Mouse (Mus musculus) megakaryocyte, adult 5-6 weeks (primary cell): ENCODE results near the gene Alg9. TPM values are rescaled to one million over a fixed set of nuclear protein-coding genes. Genes with fewer than 3 reads are reported as not detected.

Experiments used
- ATAC-seq: 2 replicates; pipeline ENCODE4 v1.8.0; 2016; ENCODE audit warnings: mild to moderate bottlenecking, inconsistent platforms; ENCODE audit not compliant: poor library complexity, severe bottlenecking
- total RNA-seq, 2 experiments: library from RNA; stranded (forward) in 1 of 2; stranded (reverse) in 1 of 2; fragments of 153-499, 151-499 nt in 1 of 2; fragments of 221-1000, 200-1000 nt in 1 of 2; gene quantifications; 2 replicates each; pipeline versions ENCODE4 v1.2.3 to v1.2.4; 2015 to 2017

The Alg9 gene
- total RNA-seq, 2 experiments from 2014 or later = 14.3 to 15.1 TPM

DNA sequence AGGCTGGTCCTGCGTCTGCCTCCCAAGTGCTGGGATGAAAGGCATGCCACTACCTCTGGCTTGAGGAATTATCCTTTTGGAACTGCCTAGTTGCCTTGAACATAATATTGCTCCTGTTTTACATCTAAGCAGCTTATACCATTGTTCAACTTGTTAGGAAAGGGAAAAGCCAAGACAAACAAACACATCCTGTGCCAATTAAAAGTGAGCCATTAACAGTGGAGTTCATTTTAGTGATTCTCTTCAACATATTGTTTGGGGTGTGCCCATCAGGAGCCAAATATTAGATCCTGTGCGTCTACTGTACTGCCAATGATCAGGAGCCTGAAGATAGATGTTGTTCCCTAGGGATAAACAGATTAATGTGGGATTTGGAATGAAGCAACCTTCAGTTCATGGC, 107.4 kb downstream of the Alg9 start:
- no peak for ATAC-seq

DNA sequence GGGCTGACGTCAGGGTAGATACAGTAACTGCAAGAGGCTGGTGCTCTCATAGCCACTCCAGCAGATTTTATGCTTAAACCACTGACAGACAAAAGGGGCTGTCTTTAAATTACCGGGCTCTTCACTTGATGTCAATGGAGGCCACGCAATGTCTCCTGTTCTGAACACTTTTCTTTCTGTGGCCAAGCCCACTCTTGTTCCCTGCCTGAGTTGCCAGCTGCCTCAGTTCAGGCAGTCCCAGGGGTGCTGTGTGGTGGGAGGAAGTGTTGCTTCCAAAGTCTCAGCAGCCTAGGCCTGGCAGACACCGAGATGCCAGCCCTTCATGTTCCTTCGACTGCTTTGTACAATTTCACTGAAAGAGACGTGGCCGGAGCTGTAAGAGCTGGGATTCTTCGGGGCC, 109.3 kb downstream of the Alg9 start:
- no peak for ATAC-seq

DNA sequence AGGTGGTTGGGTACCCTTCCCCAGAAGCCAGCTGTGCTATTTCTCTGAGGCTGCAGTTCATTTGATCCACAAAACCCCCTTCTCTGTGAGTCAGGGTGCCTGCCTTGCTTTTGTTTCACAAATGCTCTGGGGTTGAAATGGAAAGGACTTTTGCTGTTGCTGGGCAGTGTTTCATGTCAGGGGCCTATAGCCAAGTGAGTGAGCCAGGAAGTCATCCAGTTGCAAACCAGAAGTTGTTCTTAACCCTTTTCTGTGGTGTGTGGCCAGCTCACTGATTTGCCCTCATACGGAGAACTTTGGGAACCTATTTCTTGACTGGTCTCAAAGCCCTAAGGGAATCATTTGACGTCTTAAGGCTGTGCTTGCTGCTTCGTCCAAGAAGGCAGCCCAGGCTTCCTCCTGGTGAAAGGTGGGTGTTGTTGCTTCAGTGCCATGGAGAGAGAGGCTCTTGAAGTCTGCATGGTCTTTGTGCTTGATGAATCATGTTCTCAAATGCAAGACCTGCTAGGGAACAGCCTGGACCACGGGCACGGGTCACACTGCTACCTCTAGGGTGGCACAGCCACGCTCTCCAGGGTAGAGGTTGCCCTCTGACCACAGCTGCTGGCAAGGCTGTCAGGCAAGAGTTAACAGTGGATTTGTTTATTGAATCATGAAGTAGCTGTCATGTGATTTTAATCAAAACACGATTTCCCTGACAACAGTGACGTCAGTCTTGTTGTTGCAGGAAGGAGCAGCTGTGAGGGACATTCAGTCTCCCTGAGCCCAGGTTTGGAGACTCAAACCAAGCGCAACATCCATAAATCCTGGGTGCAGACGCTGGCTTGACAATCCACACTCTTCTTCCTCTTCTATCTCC, 110.2 kb downstream of the Alg9 start:
- no peak for ATAC-seq

DNA sequence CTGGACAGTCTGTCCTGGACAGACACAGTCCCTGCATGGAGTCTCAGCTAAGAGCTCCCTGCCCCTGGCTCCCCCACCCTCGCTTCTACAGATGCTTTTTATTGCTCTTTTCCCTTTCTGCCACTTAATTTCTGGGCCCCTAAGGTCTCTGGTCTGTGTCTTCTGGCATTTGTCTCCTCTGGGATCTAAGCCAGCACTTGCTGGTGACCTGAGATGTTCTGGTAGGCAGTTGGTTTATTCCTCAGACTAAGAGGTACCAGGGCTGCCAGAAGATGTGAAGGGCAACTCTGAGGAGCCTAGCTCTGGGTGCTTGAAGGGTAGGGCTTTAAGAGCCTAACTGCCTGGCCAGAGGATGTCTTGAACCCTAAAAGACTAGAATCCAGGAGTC, 110.8 kb downstream of the Alg9 start:
- no peak for ATAC-seq

DNA sequence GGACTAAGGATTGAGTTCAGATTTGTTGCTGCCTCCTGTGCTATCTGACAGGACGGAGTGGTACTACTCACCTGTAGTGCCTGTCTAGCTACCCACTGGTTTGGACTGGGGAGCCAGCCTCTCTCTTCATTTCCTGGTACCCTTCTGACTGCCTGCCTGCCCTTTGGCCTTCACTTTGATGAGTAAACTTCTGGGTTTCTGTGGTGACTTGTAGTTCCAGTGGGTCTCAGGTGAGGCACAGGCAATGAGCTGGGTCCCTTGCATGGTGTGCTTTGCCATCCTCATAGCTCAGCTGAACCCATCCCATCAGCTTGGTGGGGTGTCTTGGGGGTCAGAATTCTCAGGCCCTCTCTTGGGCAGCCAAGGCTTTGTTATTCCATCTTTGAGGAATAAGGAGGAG, 112.1 kb downstream of the Alg9 start:
- no peak for ATAC-seq

DNA sequence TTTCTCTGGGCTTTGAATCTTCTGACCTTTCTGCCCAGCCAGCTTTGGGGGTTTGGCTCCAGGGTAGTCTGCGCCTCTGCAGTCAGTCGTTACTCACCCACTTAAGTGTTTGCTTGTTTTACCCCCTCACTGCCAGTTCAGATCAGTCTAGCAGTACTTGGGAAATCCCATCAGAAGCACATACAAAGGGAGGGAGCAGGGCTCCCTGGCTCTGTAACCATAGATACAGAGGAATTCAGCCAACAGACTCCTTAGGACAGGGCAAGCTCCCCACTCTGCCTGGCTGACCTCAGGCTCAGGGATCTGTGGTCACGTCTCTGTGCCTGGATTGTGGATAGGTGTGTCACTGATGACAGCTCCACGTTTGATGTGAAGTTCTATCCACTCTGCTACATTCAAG, 112.5 kb downstream of the Alg9 start:
- no peak for ATAC-seq

DNA sequence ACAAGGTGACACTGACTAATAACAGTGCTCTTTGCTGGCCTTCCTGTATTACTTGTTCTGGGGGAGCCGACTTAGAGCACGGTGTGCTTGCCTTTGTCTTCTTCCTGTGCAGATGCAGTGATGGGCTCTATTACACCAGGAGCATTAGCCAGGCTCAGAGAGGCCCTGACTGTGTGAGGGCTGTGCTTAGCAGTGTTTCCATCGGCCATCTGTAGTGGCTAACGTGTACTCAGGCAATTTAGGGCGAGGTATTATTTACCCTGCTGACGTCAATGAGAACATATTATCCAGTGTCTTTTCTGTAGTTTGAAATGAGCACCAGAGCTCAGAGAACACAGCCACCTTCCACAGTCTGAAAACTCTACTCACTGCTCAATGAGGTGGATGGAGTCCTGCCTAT, 114.4 kb downstream of the Alg9 start:
- ATAC-seq = no peak

DNA sequence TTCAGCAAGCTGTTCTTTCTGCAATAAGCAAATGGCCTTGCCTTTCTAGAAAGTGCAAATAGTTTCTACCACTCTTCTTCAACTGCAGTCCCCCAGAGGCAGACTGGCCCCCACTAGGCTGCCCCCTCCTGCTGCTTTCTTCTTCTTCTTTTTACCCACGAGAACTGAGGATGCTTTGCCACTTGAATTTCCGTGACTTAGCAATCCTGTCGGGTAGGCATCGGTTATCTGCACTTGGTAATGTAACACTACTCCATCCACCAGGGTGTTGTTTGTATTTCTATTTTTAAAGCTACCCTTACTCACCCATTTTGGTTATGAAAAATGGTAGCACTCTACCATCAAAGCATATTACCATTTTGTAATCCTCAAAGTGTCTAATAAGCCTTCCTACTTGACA, 115.1 kb downstream of the Alg9 start:
- no peak for ATAC-seq

DNA sequence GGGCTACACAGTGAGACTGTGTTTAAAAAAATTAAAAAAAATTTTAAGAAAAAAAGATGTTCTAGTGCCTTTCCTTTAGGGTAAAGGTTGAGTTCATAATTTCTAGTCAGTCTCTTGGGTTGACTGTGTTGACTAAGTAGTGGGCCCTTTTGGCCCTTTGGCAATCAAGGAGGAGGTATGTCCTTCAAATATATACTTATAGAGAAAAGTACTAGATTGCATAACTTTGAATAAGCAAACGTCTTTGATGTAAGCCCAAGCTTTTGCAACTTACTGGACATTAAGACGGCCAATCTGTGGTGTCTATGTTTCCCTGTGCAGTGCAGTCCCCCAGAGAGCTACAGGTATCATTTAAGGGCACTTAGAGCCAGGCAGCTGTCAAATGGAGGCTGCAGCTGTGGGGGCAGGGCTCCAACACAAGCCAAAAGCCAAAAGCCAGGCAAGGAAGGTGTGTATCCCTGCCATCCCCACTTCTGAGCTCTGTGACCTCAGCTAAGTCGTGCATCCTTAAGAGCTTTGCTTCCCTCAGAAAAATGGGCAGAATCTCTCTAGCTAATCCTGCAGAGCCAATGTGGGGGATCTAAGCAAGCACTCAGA, 115.8 kb downstream of the Alg9 start:
- ATAC-seq = no peak

Other genes starting within 250 kb of the Alg9 start
- 97.1 and 106 TPM in 2 replicates for gene Pts, start 246.3 kb upstream of the Alg9 start, total RNA-seq (2015)
- 61.2 and 67.4 TPM in 2 replicates for gene Pts, start 246.3 kb upstream of the Alg9 start, total RNA-seq (2017)
- gene Il18, start 220.2 kb upstream of the Alg9 start, total RNA-seq (2015) = 9.9 and 20.1 TPM in 2 replicates
- 10.2 and 14.5 TPM in 2 replicates for gene Il18, start 220.2 kb upstream of the Alg9 start, total RNA-seq (2017)
- 0.39 and 0.49 TPM in 2 replicates for gene Bco2, start 219.8 kb upstream of the Alg9 start, total RNA-seq (2015)
- 0.85 and 1.6 TPM in 2 replicates for gene Bco2, start 219.8 kb upstream of the Alg9 start, total RNA-seq (2017)
- gene Tex12, start 213.7 kb upstream of the Alg9 start, total RNA-seq (2015) = not detected in 2 replicates
- not detected in 2 replicates for gene Tex12, start 213.7 kb upstream of the Alg9 start, total RNA-seq (2017)
- gene Sdhd, start 171.2 kb upstream of the Alg9 start, total RNA-seq (2015) = 165 and 185 TPM in 2 replicates
- gene Sdhd, start 171.2 kb upstream of the Alg9 start, total RNA-seq (2017) = 130 and 132 TPM in 2 replicates
- 78.7 and 89.2 TPM in 2 replicates for gene Timm8b, start 171.1 kb upstream of the Alg9 start, total RNA-seq (2015)
- 163 and 189 TPM in 2 replicates for gene Timm8b, start 171.1 kb upstream of the Alg9 start, total RNA-seq (2017)
- gene Pih1d2, start 157.7 kb upstream of the Alg9 start, total RNA-seq (2015) = 0.48 TPM in 1 of 2 replicates, not detected in the other
- gene Pih1d2, start 157.7 kb upstream of the Alg9 start, total RNA-seq (2017) = 0.40 TPM in 1 of 2 replicates, not detected in the other
- 19.6 and 26.2 TPM in 2 replicates for gene Nkapd1, start 157.6 kb upstream of the Alg9 start, total RNA-seq (2015)
- gene Nkapd1, start 157.6 kb upstream of the Alg9 start, total RNA-seq (2017) = 22.4 and 25.3 TPM in 2 replicates
- 27.6 and 28.5 TPM in 2 replicates for gene Dlat, start 115.2 kb upstream of the Alg9 start, total RNA-seq (2015)
- 21.7 and 34.4 TPM in 2 replicates for gene Dlat, start 115.2 kb upstream of the Alg9 start, total RNA-seq (2017)
- gene Dixdc1, start 35.5 kb upstream of the Alg9 start, total RNA-seq (2015) = not detected in 2 replicates
- not detected in 2 replicates for gene Dixdc1, start 35.5 kb upstream of the Alg9 start, total RNA-seq (2017)
- not detected in 2 replicates for gene 2310030G06Rik, start 28.5 kb upstream of the Alg9 start, total RNA-seq (2015)
- gene 2310030G06Rik, start 28.5 kb upstream of the Alg9 start, total RNA-seq (2017) = not detected in 2 replicates
- gene Cryab, start 23.7 kb upstream of the Alg9 start, total RNA-seq (2015) = 1.8 and 3.9 TPM in 2 replicates
- 0.62 and 3.1 TPM in 2 replicates for gene Cryab, start 23.7 kb upstream of the Alg9 start, total RNA-seq (2017)
- gene Hspb2, start 22.7 kb upstream of the Alg9 start, total RNA-seq (2015) = not detected in 2 replicates
- not detected in 2 replicates for gene Hspb2, start 22.7 kb upstream of the Alg9 start, total RNA-seq (2017)
- 5.8 and 6.4 TPM in 2 replicates for gene Fdxacb1, start 6.8 kb upstream of the Alg9 start, total RNA-seq (2015)
- gene Fdxacb1, start 6.8 kb upstream of the Alg9 start, total RNA-seq (2017) = 4.7 and 4.8 TPM in 2 replicates
- 14.7 and 15.1 TPM in 2 replicates for gene 1110032A03Rik, start 501 bp downstream of the Alg9 start, total RNA-seq (2015)
- gene 1110032A03Rik, start 501 bp downstream of the Alg9 start, total RNA-seq (2017) = 10.6 and 14.2 TPM in 2 replicates
- 17.8 and 18.7 TPM in 2 replicates for gene Ppp2r1b, start 70.3 kb downstream of the Alg9 start, total RNA-seq (2015)
- gene Ppp2r1b, start 70.3 kb downstream of the Alg9 start, total RNA-seq (2017) = 24.0 and 26.6 TPM in 2 replicates
- 26.8 and 30.9 TPM in 2 replicates for gene Sik2, start 234.1 kb downstream of the Alg9 start, total RNA-seq (2015)
- 15.6 and 20.2 TPM in 2 replicates for gene Sik2, start 234.1 kb downstream of the Alg9 start, total RNA-seq (2017)